Mouse (Mus musculus): ENCODE data around the gene Clasp2.

DNA sequence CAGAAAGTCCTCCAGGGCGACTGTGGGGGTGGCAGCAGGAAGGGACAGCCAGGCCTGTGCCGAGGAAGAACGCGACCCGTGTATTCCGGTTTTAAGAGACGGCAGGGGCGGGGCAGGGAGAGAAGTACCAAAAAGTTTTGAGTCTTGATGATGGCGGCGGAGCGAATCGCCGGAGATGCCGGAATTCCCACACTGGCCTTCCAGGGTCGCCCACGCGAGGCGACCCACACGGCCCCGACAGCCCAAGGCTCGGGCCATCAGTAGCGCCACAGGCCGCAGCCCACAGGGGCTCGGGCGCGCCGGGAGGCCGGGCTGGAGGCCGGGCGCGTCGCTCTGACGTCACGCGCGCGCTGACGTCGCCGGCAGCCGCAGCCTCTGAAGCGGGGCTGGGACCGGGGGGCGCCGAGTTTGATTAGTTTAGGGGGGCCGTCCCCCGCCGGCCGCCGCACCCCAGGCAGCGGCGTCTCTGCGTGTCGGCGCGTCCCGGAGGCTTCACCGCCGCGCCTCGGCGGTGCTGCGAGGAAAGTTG, at the start of gene Clasp2:
- TF ChIP-seq CTCF (IDR thresholded peaks at IDR 0.05; ENCODE audit: borderline replicate concordance, insufficient read depth, low read length) (no peak), POLR2A (IDR thresholded peaks at IDR 0.05; ENCODE audit: low read depth, low read length) (peak; percentile 56)

All from embryonic fibroblast, embryonic 13.5 days (primary cell).